Comparison of ENCODE assay signal across 8 mouse cellular contexts in the genomic region with DNA sequence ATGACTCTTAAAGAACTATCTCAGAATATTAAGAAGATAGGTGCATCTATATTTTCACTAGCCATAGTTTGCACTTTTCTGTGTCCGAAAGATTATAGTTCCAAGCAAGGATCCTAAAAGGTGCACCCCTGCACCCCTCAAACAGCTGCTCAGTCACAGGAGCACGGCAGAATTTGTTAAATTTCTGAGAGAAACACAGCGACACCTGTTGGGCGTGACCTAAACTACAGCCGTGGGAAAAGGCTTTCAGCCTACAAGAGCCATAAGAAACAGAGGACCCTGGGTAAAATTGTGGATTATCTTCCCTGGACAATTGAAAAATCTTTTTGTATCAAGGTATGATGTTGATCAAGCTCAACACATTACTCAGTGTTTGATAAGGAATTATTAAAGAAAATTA.
DNase-seq lines count a peak whose midpoint lies in the region; ATAC-seq and TF ChIP-seq lines count a peak whose summit lies in the region.

No protein-coding gene starts in this region.

- ATAC-seq in megakaryocyte-erythroid progenitor cell, adult 5-6 weeks (replicated peaks; ENCODE audit: low FRiP score, low TSS enrichment, poor library complexity, severe bottlenecking) = no peak

- TF ChIP-seq CTCF in layer of hippocampus, adult 2 months (conservative IDR thresholded peaks at IDR 0.05) = peak; percentile 85

- peak; percentile 2 for DNase-seq in heart, adult 8-10 months (ENCODE audit: low spot score)
- no peak for DNase-seq in heart, adult 11 months
- DNase-seq in right cerebral cortex, adult 18-20 months = peak; percentile 2
- no peak for DNase-seq in right cerebral cortex, postnatal 25 days
- DNase-seq in brain, embryonic 18.5 days (ENCODE audit: low read depth, low spot score) = peak; percentile 14
- DNase-seq in layer of hippocampus, adult 2 months (ENCODE audit: low spot score in 2 of 2) = peak in 1 of 2 experiments; percentile 38
- DNase-seq in retina, embryonic 14.5 days (ENCODE audit: low spot score) = peak; percentile 77

- no peak overlapping the region for H3K27ac ChIP-seq in layer of hippocampus, adult 2 months

- H3K4me3 ChIP-seq in layer of hippocampus, adult 2 months = no peak overlapping the region

Comparison
In these comparisons a context has a peak if more than half of its experiments do, and no peak if none do; other contexts are left out.
1. DNase-seq: peak in heart, adult 8-10 months (single experiment), right cerebral cortex, adult 18-20 months (single experiment), brain, embryonic 18.5 days (single experiment) and retina, embryonic 14.5 days (single experiment); none in heart, adult 11 months (single experiment) and right cerebral cortex, postnatal 25 days (single experiment).